Mouse (Mus musculus): ENCODE data around the gene Atp12a. TPM values are rescaled to one million over a fixed set of nuclear protein-coding genes. Genes with fewer than 3 reads are reported as not detected.

Atp12a gene
- 0.14 and 0.20 TPM in 2 replicates for polyA plus RNA-seq (2015; fragmentation: Nextera tagmentation; extraction: Ambion mirVana)

DNA sequence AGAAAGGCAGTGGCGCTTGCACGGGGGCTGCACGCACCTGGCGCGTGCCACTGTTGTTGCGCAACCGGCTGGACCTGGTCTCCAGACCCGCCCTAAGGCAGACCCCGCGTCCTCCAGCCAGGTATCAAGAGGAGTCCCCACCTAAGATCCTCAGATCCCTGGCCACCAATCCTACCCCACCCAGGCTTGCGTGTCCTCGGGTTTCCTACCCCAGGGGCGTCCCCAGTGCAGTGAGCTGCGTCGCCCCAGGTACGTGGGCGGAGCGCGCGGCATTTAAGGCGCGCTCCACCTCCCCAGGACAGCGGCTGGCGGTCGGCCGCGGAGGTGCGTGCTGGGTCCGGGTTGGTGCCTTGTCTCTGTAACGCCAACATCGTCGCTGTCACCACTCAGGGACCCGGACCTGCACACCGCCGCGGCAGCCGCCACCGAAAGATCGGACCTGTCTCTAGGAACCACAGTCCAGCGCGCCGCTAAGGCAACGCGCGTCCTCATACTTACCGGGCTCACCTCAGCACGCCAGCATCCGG lies at the start of gene Atp12a:
Atp12a (plus strand) TSS at position 358 of the 527 bp plus-strand sequence.

DNA sequence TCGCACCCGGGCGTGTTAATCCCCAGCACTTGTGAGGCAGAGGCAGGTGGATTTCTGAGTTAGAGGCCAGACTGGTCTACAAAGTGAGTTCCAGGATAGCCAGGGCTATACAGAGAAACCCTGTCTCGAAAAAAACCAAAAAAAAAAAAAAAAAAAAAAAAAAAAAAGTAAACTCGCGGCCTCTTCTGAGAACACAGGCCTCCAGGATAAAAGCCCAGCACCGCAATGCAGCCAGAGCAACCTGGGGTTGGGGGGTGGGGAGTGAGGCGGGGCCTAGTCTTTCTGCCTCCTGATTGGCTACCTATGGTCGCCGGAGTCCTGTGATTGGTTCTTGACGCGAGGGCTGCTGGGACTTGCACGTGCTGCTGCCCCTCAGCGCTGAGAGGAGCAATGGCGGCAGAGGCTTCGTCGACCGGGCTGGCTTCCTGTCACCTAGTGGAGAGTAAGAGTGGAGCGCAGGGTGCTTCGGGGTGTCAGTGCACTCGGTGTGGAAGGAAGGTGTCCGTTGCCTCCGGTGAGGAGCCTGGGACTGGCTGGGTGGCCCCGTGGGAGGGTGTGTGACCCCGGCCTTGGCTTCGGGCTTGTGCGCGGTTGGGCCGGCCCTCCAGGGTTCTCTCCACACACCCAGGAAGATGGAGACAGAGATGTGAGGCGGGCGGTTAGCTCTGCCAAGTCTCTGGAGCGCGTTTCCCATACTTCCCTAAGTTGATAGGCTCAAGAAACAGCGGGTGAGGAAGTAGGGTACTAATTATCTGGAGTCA lies 37.6 kb downstream of the Atp12a start, which contains the start of gene Rnf17:
Rnf17 (plus strand) TSS at position 271 of the 761 bp plus-strand sequence.

Other genes with a start within 250 kb of the Atp12a start
- gene Gzme, start 244.4 kb upstream of the Atp12a start, polyA plus RNA-seq (2015; fragmentation: Nextera tagmentation; extraction: Ambion mirVana): not detected in 2 replicates
- not detected in 2 replicates for gene Gzmd, start 232.5 kb upstream of the Atp12a start, polyA plus RNA-seq (2015; fragmentation: Nextera tagmentation; extraction: Ambion mirVana)
- gene Gzmg, start 205.5 kb upstream of the Atp12a start, polyA plus RNA-seq (2015; fragmentation: Nextera tagmentation; extraction: Ambion mirVana): not detected in 2 replicates
- not detected in 2 replicates for gene Gzmn, start 190.5 kb upstream of the Atp12a start, polyA plus RNA-seq (2015; fragmentation: Nextera tagmentation; extraction: Ambion mirVana)
- gene Gzmf, start 153.7 kb upstream of the Atp12a start, polyA plus RNA-seq (2015; fragmentation: Nextera tagmentation; extraction: Ambion mirVana): not detected in 2 replicates
- 0.30 TPM in 1 of 2 replicates, not detected in the other for gene Gzmc, start 130.4 kb upstream of the Atp12a start, polyA plus RNA-seq (2015; fragmentation: Nextera tagmentation; extraction: Ambion mirVana)
- not detected in 2 replicates for gene Gzmb, start 102.8 kb upstream of the Atp12a start, polyA plus RNA-seq (2015; fragmentation: Nextera tagmentation; extraction: Ambion mirVana)
- 0.45 and 1.2 TPM in 2 replicates for gene Rnf17, start 37.5 kb downstream of the Atp12a start, polyA plus RNA-seq (2015; fragmentation: Nextera tagmentation; extraction: Ambion mirVana)
- gene Cenpj, start 210.4 kb downstream of the Atp12a start, polyA plus RNA-seq (2015; fragmentation: Nextera tagmentation; extraction: Ambion mirVana): 2.2 and 2.3 TPM in 2 replicates
- 1.2 and 1.7 TPM in 2 replicates for gene Parp4, start 210.6 kb downstream of the Atp12a start, polyA plus RNA-seq (2015; fragmentation: Nextera tagmentation; extraction: Ambion mirVana)